Mouse (Mus musculus): ENCODE data around the gene Lypd6b. TPM values are rescaled to one million over a fixed set of nuclear protein-coding genes. Genes with fewer than 3 reads are reported as not detected.

Lypd6b gene
- polyA plus RNA-seq, 1 experiment from 2014 or later = 18.1 TPM

DNA sequence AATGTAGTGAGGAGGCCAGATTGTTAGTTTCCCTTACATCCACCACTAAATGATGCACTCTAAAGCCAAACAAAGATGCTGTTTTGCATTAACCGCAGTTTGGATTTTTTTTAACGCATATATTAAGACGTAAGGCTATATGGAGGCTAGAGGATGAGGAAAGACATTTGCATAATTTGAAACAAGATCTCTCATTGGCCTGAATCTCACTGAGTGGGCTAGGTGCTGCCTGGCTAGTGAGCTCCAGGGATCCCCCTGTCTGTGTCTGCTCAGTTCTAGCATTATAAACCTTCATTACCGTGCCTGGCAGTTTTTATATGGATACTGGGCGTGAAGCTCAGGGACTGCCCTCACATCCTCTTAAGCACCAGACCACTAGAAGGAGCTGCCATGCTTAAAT lies 138.7 kb downstream of the Lypd6b start:
- 76% methylated on average over 5 of the region's 5 CpGs for WGBS
- Histone ChIP-seq H3K36me3 (no peaks in the 10 kb centered on the region), H3K9me3 (no peaks in the 10 kb centered on the region), H3K4me2 (no peak overlapping the region), H3K4me3 (replicated peaks) (no peak overlapping the region), H3K4me1 (no peaks in the 10 kb centered on the region), H3K9ac (no peak overlapping the region), H3K27me3 (replicated peaks) (no peaks in the 10 kb centered on the region), H3K27ac (no peak overlapping the region)
- no peak for ATAC-seq (ENCODE audit: insufficient read depth, low FRiP score, low read depth)

DNA sequence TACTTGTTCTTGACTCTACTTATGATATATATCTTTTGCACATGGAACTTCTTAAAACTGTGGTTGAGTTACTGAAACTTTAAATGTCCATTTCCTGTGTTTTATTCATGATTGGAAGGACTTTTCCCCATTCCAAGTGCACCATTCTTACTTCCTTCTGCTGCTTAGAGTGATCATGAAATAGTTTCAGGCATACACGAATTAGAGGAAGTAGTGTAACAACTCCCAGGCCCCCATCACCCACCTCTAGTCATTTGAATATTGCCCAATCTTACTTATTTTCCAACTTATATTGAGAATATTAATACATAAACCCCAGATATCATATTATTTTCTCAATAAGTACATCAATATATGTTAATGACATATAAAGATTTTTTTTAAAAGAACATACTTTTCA lies 139.9 kb downstream of the Lypd6b start:
- no peak overlapping the region for H3K27ac ChIP-seq
- WGBS = 65% methylated on average over 1 of the region's 1 CpGs
- H3K27me3 ChIP-seq (replicated peaks) = no peaks in the 10 kb centered on the region
- no peak overlapping the region for H3K4me3 ChIP-seq (replicated peaks)
- H3K4me1 ChIP-seq = no peaks in the 10 kb centered on the region
- no peak for ATAC-seq (ENCODE audit: insufficient read depth, low FRiP score, low read depth)
- no peak overlapping the region for H3K4me2 ChIP-seq
- no peaks in the 10 kb centered on the region for H3K9me3 ChIP-seq
- H3K36me3 ChIP-seq = no peaks in the 10 kb centered on the region
- no peak overlapping the region for H3K9ac ChIP-seq

DNA sequence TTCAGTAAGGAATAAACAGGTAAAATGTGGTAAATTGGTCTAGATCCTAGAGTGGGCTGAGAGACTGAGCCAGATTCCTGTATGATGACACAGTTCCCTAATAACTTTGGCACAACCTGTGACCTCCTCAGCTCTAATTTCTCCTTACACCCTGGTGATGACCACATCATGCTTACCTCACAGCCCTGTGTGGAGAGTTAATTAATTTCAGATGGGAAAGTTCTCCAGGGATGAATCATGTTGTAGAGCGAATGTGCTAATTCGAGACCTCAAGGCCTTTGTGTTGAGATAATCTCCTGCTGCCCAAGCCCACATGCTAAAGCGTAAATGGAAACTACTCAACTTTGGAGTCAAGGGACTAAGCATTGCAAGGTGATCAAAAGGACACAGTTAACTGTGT lies 142.4 kb downstream of the Lypd6b start:
- Histone ChIP-seq H3K27ac (no peak overlapping the region), H3K36me3 (no peaks in the 10 kb centered on the region), H3K4me3 (replicated peaks) (no peak overlapping the region), H3K9ac (no peak overlapping the region), H3K4me1 (no peaks in the 10 kb centered on the region), H3K27me3 (replicated peaks) (no peaks in the 10 kb centered on the region), H3K9me3 (no peaks in the 10 kb centered on the region), H3K4me2 (no peak overlapping the region)
- no peak for ATAC-seq (ENCODE audit: insufficient read depth, low FRiP score, low read depth)
- WGBS = 87% methylated on average over 3 of the region's 3 CpGs

DNA sequence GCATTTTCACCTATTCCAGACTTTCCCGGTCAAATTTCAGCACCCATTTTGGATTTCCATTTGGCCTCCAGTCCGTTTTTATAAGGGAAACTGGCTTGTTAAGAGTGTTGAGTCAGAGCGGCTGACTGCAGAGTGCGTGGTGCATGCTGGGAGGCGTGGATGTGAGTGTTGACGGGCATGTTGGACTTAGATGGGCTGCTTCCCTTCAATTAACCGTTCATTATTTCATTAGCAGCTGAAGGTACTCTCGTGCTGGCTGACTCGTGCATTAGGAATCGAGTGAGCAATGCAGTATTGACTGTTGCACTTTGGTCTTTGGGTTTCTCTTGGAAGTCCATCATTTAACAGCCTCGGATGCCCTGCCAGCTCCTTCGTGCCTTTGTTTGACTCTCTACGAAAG lies 150.1 kb downstream of the Lypd6b start:
- Histone ChIP-seq H3K9ac (no peak overlapping the region), H3K27ac (no peak overlapping the region), H3K36me3 (no peaks in the 10 kb centered on the region), H3K4me1 (no peaks in the 10 kb centered on the region), H3K27me3 (replicated peaks) (no peaks in the 10 kb centered on the region), H3K4me2 (no peak overlapping the region), H3K9me3 (no peaks in the 10 kb centered on the region), H3K4me3 (replicated peaks) (no peak overlapping the region)
- ATAC-seq (ENCODE audit: insufficient read depth, low FRiP score, low read depth) = no peak
- 65% methylated on average over 13 of the region's 13 CpGs for WGBS

DNA sequence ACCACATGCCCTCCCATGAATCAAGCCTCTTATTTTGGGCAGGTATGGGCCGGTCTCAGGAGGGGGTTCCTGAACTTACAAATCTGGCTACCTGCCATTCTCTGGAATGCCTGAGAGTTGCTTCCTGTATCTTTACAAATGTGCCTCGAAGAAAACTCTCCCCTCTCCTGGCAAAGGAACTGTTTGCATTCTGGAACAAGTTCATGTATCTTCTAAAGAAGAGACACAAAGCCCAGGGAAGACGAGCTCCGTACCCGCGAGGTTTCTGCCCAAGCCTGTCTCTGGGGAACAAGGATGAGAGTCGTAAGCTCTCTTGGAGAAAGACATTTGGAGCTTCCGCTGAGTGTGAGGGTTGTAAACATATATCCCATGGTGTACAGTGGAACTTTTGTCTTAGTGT lies 150.8 kb downstream of the Lypd6b start:
- no peak for ATAC-seq (ENCODE audit: insufficient read depth, low FRiP score, low read depth)

DNA sequence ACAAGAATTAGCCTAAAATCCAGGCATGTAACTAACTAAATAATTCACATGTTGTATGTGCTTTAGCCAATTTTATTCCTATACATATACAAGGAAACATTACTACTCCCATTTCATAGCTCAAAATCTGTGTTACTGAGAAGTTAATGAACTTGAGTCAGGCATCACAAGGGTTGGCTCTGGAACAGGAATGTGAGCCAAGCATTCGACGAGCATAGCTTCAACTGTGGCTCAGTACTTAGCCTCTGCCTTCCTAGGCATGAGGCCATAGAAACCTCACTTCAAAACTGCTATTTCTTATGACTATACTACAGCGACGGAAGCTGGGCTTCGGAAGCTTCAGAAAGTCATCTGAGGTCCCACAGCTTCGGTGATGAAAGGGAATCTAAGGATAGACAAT lies 152.9 kb downstream of the Lypd6b start:
- H3K27me3 ChIP-seq (replicated peaks) = no peaks in the 10 kb centered on the region
- no peak overlapping the region for H3K9ac ChIP-seq
- no peak for ATAC-seq (ENCODE audit: insufficient read depth, low FRiP score, low read depth)
- WGBS = 79% methylated on average over 6 of the region's 6 CpGs
- no peak overlapping the region for H3K27ac ChIP-seq
- H3K36me3 ChIP-seq = no peaks in the 10 kb centered on the region
- no peaks in the 10 kb centered on the region for H3K4me1 ChIP-seq
- no peaks in the 10 kb centered on the region for H3K9me3 ChIP-seq
- no peak overlapping the region for H3K4me3 ChIP-seq (replicated peaks)
- H3K4me2 ChIP-seq = no peak overlapping the region

More for the DNA sequence above, 150.8 kb downstream of the Lypd6b start:
- H3K27ac ChIP-seq = no peak overlapping the region
- no peak overlapping the region for H3K4me3 ChIP-seq (replicated peaks)
- H3K4me1 ChIP-seq = no peaks in the 10 kb centered on the region
- H3K9me3 ChIP-seq = no peaks in the 10 kb centered on the region
- H3K27me3 ChIP-seq (replicated peaks) = no peaks in the 10 kb centered on the region
- H3K4me2 ChIP-seq = no peak overlapping the region
- H3K9ac ChIP-seq = no peak overlapping the region
- 49% methylated on average over 8 of the region's 8 CpGs for WGBS
- no peaks in the 10 kb centered on the region for H3K36me3 ChIP-seq

DNA sequence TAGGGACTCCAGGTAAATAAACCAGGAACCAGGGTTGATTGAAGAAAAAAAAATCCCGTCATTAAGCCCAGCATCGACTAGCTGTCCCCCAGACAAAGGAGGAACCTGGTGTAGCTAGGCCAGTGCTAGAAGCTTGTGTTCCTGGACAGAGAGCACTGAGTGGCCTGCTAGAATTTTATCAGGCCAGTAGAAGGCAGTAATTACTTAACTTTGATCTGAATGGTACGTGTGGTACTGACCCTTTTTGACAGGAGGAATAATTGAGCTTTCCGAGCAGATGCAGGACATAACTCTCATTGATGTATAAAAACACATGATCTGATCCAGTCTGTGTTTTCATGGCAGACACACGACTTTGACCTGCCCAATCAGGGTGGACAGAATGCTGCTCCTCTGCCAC lies 154.6 kb downstream of the Lypd6b start:
- no peak overlapping the region for H3K27ac ChIP-seq
- H3K27me3 ChIP-seq (replicated peaks) = no peaks in the 10 kb centered on the region
- ATAC-seq (ENCODE audit: insufficient read depth, low FRiP score, low read depth) = no peak
- H3K4me1 ChIP-seq = no peaks in the 10 kb centered on the region
- no peak overlapping the region for H3K9ac ChIP-seq
- 60% methylated on average over 5 of the region's 5 CpGs for WGBS
- H3K4me2 ChIP-seq = no peak overlapping the region
- no peaks in the 10 kb centered on the region for H3K36me3 ChIP-seq
- H3K9me3 ChIP-seq = no peaks in the 10 kb centered on the region
- H3K4me3 ChIP-seq (replicated peaks) = no peak overlapping the region

DNA sequence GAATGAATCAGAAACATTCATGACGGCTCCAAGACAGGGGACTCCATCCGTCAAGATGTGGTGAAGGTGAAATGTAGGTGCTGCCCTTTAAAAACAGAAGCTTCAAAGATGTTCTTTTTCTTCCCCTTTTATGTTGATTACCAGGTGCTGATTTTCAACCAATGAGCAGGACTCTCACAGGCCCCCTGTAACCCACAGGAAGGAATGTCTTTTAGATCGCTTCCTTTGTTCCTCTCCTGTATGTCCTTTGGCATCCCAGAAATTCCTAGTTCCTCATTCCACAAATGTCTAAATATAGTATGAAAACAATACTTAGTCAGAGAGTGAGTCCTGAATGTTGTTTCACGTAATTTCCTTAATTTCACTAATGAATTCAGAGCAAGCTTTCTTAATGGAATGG lies 164.2 kb downstream of the Lypd6b start:
- H3K9ac ChIP-seq = no peak overlapping the region
- no peak overlapping the region for H3K4me2 ChIP-seq
- H3K27ac ChIP-seq = no peak overlapping the region
- H3K27me3 ChIP-seq (replicated peaks) = no peaks in the 10 kb centered on the region
- WGBS = 70% methylated on average over 4 of the region's 4 CpGs
- no peak overlapping the region for H3K4me3 ChIP-seq (replicated peaks)
- no peaks in the 10 kb centered on the region for H3K9me3 ChIP-seq
- no peaks in the 10 kb centered on the region for H3K4me1 ChIP-seq
- ATAC-seq (ENCODE audit: insufficient read depth, low FRiP score, low read depth) = no peak
- H3K36me3 ChIP-seq = peaks cover 4% of the 10 kb centered on the region; the same call in 1 of the 2 replicates

DNA sequence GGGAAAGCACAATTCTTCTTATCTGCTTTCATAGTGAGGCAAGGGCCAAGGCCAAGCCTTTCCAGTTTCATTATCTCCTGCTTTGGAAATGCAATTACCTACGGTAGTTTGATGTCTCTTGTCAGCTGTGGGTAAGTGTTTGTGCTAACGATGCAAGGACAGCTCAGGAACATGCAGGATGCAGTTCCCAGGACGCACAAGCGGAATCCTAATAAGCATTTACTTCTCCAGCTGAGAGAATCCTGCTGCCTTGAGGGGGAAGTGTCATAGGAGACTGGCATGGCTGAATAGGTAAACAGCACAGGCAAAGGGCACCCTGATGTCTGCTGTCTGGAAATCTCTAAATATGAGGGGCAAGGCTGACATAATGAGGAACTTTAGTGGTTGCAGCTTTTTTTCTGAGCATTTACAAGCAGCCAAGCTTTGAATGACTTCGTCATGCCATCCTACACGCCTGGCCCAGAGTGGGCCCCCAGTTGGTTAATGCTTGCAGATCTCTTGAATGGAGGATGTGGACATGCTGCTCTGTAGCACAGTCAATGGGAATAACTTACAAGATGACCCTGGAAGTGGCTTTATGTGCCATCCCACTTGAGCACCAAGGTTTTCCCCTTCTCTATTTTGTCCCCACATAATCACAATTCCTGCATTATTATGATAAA lies 165.3 kb downstream of the Lypd6b start:
- Histone ChIP-seq H3K9me3 (no peaks in the 10 kb centered on the region), H3K27ac (no peak overlapping the region), H3K27me3 (replicated peaks) (no peaks in the 10 kb centered on the region), H3K4me1 (no peaks in the 10 kb centered on the region), H3K36me3 (peaks cover 3% of the 10 kb centered on the region; the same call in 1 of the 2 replicates), H3K4me3 (replicated peaks) (no peak overlapping the region), H3K9ac (no peak overlapping the region), H3K4me2 (no peak overlapping the region)
- 57% methylated on average over 6 of the region's 6 CpGs for WGBS
- no peak for ATAC-seq (ENCODE audit: insufficient read depth, low FRiP score, low read depth)

DNA sequence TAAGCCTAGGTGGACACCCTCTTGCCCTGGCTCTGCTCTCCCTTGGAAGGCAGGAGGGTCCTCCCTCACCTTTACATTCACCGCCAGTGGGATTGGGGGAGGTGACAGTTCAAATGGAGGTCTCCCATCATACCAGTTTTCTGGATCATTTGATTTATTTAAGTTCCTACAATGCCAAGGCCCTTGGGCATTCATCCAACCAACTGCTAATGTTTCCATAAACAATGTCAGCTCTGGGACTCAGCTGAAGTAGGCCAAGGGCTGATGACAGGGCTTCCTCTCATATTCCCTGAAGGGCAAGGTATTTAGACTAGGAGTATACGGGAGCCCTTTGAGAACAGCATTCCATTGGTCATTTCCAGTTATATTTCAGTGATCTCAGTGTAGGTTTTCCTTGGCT lies 170.0 kb downstream of the Lypd6b start:
- Histone ChIP-seq H3K9me3 (no peaks in the 10 kb centered on the region), H3K4me3 (replicated peaks) (no peak overlapping the region), H3K4me1 (no peaks in the 10 kb centered on the region), H3K27me3 (replicated peaks) (no peaks in the 10 kb centered on the region), H3K27ac (no peak overlapping the region), H3K36me3 (no peaks in the 10 kb centered on the region), H3K9ac (no peak overlapping the region), H3K4me2 (no peak overlapping the region)
- no peak for ATAC-seq (ENCODE audit: insufficient read depth, low FRiP score, low read depth)
- 58% methylated on average over 2 of the region's 2 CpGs for WGBS

DNA sequence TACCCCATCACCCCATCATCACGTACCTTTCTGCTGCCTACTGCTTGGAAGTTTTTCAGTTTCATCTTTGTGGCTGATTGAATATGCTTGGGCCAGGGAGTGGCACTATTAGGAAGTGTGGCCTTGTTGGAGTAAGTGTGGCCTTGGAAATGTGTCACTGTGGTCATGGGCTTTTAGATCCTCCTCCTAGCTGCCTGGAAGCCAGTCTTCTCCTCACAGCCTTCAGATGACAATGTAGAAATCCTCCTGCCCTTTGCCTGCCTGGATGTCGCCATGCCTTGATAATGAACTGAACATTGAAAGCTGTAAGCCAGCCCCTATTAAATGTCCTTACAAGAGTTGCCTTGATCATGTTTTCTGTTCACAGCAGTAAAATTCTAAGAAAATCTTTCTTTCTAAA lies 174.5 kb downstream of the Lypd6b start:
- Histone ChIP-seq H3K27ac (no peak overlapping the region), H3K36me3 (no peaks in the 10 kb centered on the region), H3K4me1 (no peaks in the 10 kb centered on the region), H3K4me2 (no peak overlapping the region), H3K4me3 (replicated peaks) (no peak overlapping the region), H3K9me3 (no peaks in the 10 kb centered on the region), H3K27me3 (replicated peaks) (no peaks in the 10 kb centered on the region), H3K9ac (no peak overlapping the region)
- WGBS = 86% methylated on average over 2 of the region's 2 CpGs
- no peak for ATAC-seq (ENCODE audit: insufficient read depth, low FRiP score, low read depth)

DNA sequence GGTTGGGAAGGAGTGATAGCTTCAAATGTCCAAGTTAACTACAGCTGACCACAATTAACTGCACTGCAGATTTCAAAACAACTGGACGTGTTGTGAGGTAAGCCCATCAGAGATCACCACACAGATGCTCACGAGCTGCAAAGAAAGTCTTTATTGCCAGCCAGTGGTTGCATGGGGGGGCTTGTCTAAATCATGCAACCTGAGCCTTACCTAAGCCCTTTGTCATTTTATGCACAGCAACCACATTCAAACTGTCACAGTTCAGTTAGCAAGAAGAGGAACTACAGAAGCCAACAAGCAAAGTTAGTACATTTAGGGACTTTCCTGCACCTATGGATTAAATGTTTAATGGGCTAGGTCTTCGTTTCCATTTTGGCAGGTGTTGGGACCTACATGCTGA lies 177.4 kb downstream of the Lypd6b start:
- H3K9ac ChIP-seq = no peak overlapping the region
- ATAC-seq (ENCODE audit: insufficient read depth, low FRiP score, low read depth) = no peak
- no peaks in the 10 kb centered on the region for H3K36me3 ChIP-seq
- no peak overlapping the region for H3K27ac ChIP-seq
- no peak overlapping the region for H3K4me2 ChIP-seq
- H3K4me3 ChIP-seq (replicated peaks) = no peak overlapping the region
- 70% methylated on average over 3 of the region's 3 CpGs for WGBS
- no peaks in the 10 kb centered on the region for H3K9me3 ChIP-seq
- H3K27me3 ChIP-seq (replicated peaks) = no peaks in the 10 kb centered on the region
- H3K4me1 ChIP-seq = no peaks in the 10 kb centered on the region

DNA sequence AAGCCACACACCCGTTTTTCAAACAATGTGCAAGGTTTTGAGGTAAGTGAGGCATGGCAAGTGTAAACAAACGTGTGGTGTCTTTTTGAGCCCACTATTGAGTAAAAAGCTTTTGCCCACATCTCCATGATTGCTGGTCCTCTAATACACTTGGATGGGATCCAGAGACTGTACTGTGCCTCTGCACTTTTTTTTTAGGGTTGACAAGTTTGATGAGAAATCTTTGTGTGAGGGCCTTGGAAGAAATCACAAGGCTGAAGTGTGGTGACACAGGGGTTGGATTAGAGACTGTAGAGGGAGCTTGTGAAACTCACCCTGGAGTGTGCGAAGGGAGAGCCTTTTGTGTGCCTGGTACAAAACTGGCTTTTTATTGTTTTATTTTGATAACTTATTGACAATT lies 180.3 kb downstream of the Lypd6b start:
- Histone ChIP-seq H3K9ac (no peak overlapping the region), H3K27ac (no peak overlapping the region), H3K9me3 (no peaks in the 10 kb centered on the region), H3K4me2 (no peak overlapping the region), H3K36me3 (no peaks in the 10 kb centered on the region), H3K4me3 (replicated peaks) (no peak overlapping the region), H3K27me3 (replicated peaks) (no peaks in the 10 kb centered on the region), H3K4me1 (no peaks in the 10 kb centered on the region)
- ATAC-seq (ENCODE audit: insufficient read depth, low FRiP score, low read depth) = no peak
- 42% methylated on average over 3 of the region's 3 CpGs for WGBS

Data from stomach, embryonic 15.5 days (tissue).